In genomic region chr9:78551761-78552160, GRCm38 (mm10) we compare ENCODE assay signal across 19 mouse cellular contexts. TPM values are rescaled to one million over a fixed set of nuclear protein-coding genes. Genes with fewer than 3 reads are reported as not detected.
A peak's percentile ranks its signal among the peaks of the same experiment; 100 is the strongest.
DNase-seq lines count a peak whose midpoint lies in the region; ATAC-seq and TF ChIP-seq lines count a peak whose summit lies in the region.
"Had no signal": no experiment of that assay in that cellular context is flagged by ENCODE, and none has a peak within 500 bp of the region (broad histone marks: within the 10 kb centered on the region; RNA-seq: fewer than 3 reads in every experiment).

No protein-coding gene starts in this region.

- H3K4me2 ChIP-seq in lung, embryonic 15.5 days: no peak overlapping the region
- no peak overlapping the region for H3K4me2 ChIP-seq in lung, postnatal 0 days (replicated peaks; ENCODE audit: low read depth, low read length)
- H3K4me2 ChIP-seq in stomach, postnatal 0 days (replicated peaks; ENCODE audit: low read depth): no peak overlapping the region
- H3K4me2 ChIP-seq: embryonic facial prominence, embryonic 12.5 days; forebrain, embryonic 13.5 days; forebrain, embryonic 15.5 days had no signal

- H3K27me3 ChIP-seq in lung, embryonic 15.5 days: no peaks in the 10 kb centered on the region
- H3K27me3 ChIP-seq in lung, postnatal 0 days (replicated peaks; ENCODE audit: insufficient read depth, low read length): no peaks in the 10 kb centered on the region
- H3K27me3 ChIP-seq in stomach, postnatal 0 days (ENCODE audit: control insufficient read depth, insufficient read depth, low read length): no peaks in the 10 kb centered on the region
- H3K27me3 ChIP-seq in kidney, adult 2 months (replicated peaks; ENCODE audit: control insufficient read depth, insufficient read depth, low read length): no peaks in the 10 kb centered on the region
- H3K27me3 ChIP-seq: embryonic facial prominence, embryonic 12.5 days; forebrain, embryonic 13.5 days; forebrain, embryonic 15.5 days had no signal

- no peak for DNase-seq in lung, postnatal 25 days (ENCODE audit: low spot score)
- DNase-seq in lung, postnatal 0 days (ENCODE audit: low spot score): peak; percentile 30
- peak; percentile 63 for DNase-seq in lung, postnatal 10 days
- DNase-seq in stomach, postnatal 0 days (ENCODE audit: low spot score): no peak
- no peak for DNase-seq in kidney, adult 2 months
- DNase-seq in gastrocnemius, postnatal 25 days: no peak
- DNase-seq: adrenal gland, adult 8-10 months; adrenal gland, postnatal 14 days; adrenal gland, postnatal 36 days; cerebellum, adult 11-12 months; cerebellum, adult 2 months; cerebellum, adult 9-10 months; cerebellum, postnatal 10 days; cerebellum, postnatal 25 days had no signal

- no peak overlapping the region for H3K4me3 ChIP-seq in lung, embryonic 15.5 days
- H3K4me3 ChIP-seq in lung, postnatal 0 days (ENCODE audit: low read depth, low read length): no peak overlapping the region
- no peak overlapping the region for H3K4me3 ChIP-seq in stomach, postnatal 0 days (ENCODE audit: low read depth, low read length)
- no peak overlapping the region for H3K4me3 ChIP-seq in kidney, adult 2 months (ENCODE audit: insufficient read depth, low read depth, low read length)
- H3K4me3 ChIP-seq: embryonic facial prominence, embryonic 10.5 days; embryonic facial prominence, embryonic 12.5 days; forebrain, embryonic 13.5 days; forebrain, embryonic 15.5 days had no signal

- WGBS in lung, embryonic 15.5 days: 32% methylated on average over 4 of the region's 4 CpGs
- 24% methylated on average over 4 of the region's 4 CpGs for WGBS in lung, postnatal 0 days
- 16% methylated on average over 4 of the region's 4 CpGs for WGBS in stomach, postnatal 0 days
- WGBS in kidney, adult 2 months: 52% methylated on average over 4 of the region's 4 CpGs

- H3K9ac ChIP-seq in lung, embryonic 15.5 days: no peak overlapping the region
- H3K9ac ChIP-seq in lung, postnatal 0 days (replicated peaks; ENCODE audit: low read depth): no peak overlapping the region
- H3K9ac ChIP-seq in stomach, postnatal 0 days (ENCODE audit: low read length): no peak overlapping the region
- H3K9ac ChIP-seq: embryonic facial prominence, embryonic 12.5 days; forebrain, embryonic 13.5 days; forebrain, embryonic 15.5 days had no signal

- no peak for TF ChIP-seq CTCF in lung, postnatal 0 days (IDR thresholded peaks at IDR 0.05)
- no peak for TF ChIP-seq CTCF in stomach, postnatal 0 days (IDR thresholded peaks at IDR 0.05; ENCODE audit: low read depth)
- no peak for TF ChIP-seq CTCF in kidney, adult 2 months (conservative IDR thresholded peaks at IDR 0.05; ENCODE audit: insufficient read depth, insufficient read length, low read depth, low read length)

- no peaks in the 10 kb centered on the region for H3K9me3 ChIP-seq in lung, embryonic 15.5 days
- H3K9me3 ChIP-seq in lung, postnatal 0 days (ENCODE audit: low read length): no peaks in the 10 kb centered on the region
- H3K9me3 ChIP-seq in stomach, postnatal 0 days (ENCODE audit: control insufficient read depth, low read length): no peaks in the 10 kb centered on the region
- H3K9me3 ChIP-seq: embryonic facial prominence, embryonic 10.5 days; forebrain, embryonic 13.5 days; forebrain, embryonic 15.5 days had no signal

- TF ChIP-seq EP300 in lung, postnatal 0 days (IDR thresholded peaks at IDR 0.05): peak; percentile 52; the same call in 1 of the 2 replicates
- TF ChIP-seq EP300 in stomach, postnatal 0 days (optimal IDR thresholded peaks at IDR 0.05): no peak

- H3K36me3 ChIP-seq in lung, embryonic 15.5 days: peaks cover 1% of the 10 kb centered on the region; the same call in 1 of the 2 replicates
- H3K36me3 ChIP-seq in lung, postnatal 0 days (ENCODE audit: insufficient read depth, low read length): 0 out of 2 replicates have a peak, but pooled peaks cover 2% of the 10 kb centered on the region
- 0 out of 2 replicates have a peak, but pooled peaks cover 5% of the 10 kb centered on the region for H3K36me3 ChIP-seq in stomach, postnatal 0 days (ENCODE audit: control insufficient read depth, insufficient read depth, low read length)
- H3K36me3 ChIP-seq in kidney, adult 2 months (ENCODE audit: control insufficient read depth, insufficient read depth, low read length): no peaks in the 10 kb centered on the region; the same call in 1 of the 2 replicates

- H3K4me1 ChIP-seq in lung, embryonic 15.5 days: no peaks in the 10 kb centered on the region
- H3K4me1 ChIP-seq in lung, postnatal 0 days (ENCODE audit: insufficient read depth, low read depth, low read length): no peaks in the 10 kb centered on the region
- H3K4me1 ChIP-seq in stomach, postnatal 0 days (replicated peaks; ENCODE audit: control insufficient read depth, insufficient read depth): no peaks in the 10 kb centered on the region
- H3K4me1 ChIP-seq in kidney, adult 2 months (ENCODE audit: control insufficient read depth, insufficient read depth, low read length): 0 out of 2 replicates have a peak, but pooled peaks cover 1% of the 10 kb centered on the region
- H3K4me1 ChIP-seq: embryonic facial prominence, embryonic 10.5 days; embryonic facial prominence, embryonic 12.5 days; forebrain, embryonic 13.5 days; forebrain, embryonic 15.5 days had no signal

- ATAC-seq in lung, embryonic 15.5 days (ENCODE audit: borderline replicate concordance, extremely low read depth, low FRiP score, low TSS enrichment): no peak
- ATAC-seq in lung, postnatal 0 days: peak; percentile 74
- peak; percentile 47; the same call in 1 of the 2 replicates for ATAC-seq in stomach, postnatal 0 days (ENCODE audit: low FRiP score, low TSS enrichment)
- ATAC-seq: forebrain, embryonic 13.5 days; forebrain, embryonic 15.5 days had no signal

- 0 out of 2 replicates have a peak overlapping the region, but pooled peaks have one; percentile 47 for H3K27ac ChIP-seq in lung, embryonic 15.5 days
- H3K27ac ChIP-seq in lung, postnatal 0 days (ENCODE audit: low read length): no peak overlapping the region
- H3K27ac ChIP-seq in stomach, postnatal 0 days (replicated peaks): no peak overlapping the region
- no peak overlapping the region for H3K27ac ChIP-seq in kidney, adult 2 months (ENCODE audit: insufficient read depth, low read depth, low read length)
- H3K27ac ChIP-seq: embryonic facial prominence, embryonic 10.5 days; embryonic facial prominence, embryonic 12.5 days; forebrain, embryonic 13.5 days; forebrain, embryonic 15.5 days had no signal

- no peak for TF ChIP-seq POLR2A in kidney, adult 2 months (IDR thresholded peaks at IDR 0.05; ENCODE audit: low read depth, low read length)

RNA-seq across cellular contexts. Expression of gene Slc17a5, which starts 36.1 kb away (rescaled TPM):
- 13.3 and 13.7 TPM in 2 replicates for polyA plus RNA-seq in lung, embryonic 15.5 days (2015; fragmentation: Nextera tagmentation; extraction: Ambion mirVana)
- polyA plus RNA-seq in lung, postnatal 0 days (2015; fragmentation: Nextera tagmentation; extraction: Ambion mirVana): 19.9 TPM in 2 replicates
- 9.3 and 10.0 TPM in 2 replicates for polyA plus RNA-seq in stomach, postnatal 0 days (2015; fragmentation: Nextera tagmentation; extraction: Ambion mirVana)
- 36.7 and 37.2 TPM in 2 replicates for polyA plus RNA-seq in kidney, adult 2 months (2012; rRNA removed)
- total RNA-seq in gastrocnemius, postnatal 25 days (2021): 1 to 10 TPM; 2.8 to 3.3 TPM

Comparison
In these comparisons a context has a peak if more than half of its experiments do, and no peak if none do; other contexts are left out.
1. DNase-seq: peak in lung, postnatal 0 days (single experiment) and lung, postnatal 10 days (single experiment); none in lung, postnatal 25 days (single experiment), stomach, postnatal 0 days (single experiment), kidney, adult 2 months (single experiment) and gastrocnemius, postnatal 25 days (single experiment).